Mouse (Mus musculus) CH12.LX (cell line): ENCODE results near the gene Fam178b. TPM values are rescaled to one million over a fixed set of nuclear protein-coding genes. Genes with fewer than 3 reads are reported as not detected.

Source experiments
- DNase-seq: peaks from one replicate; pipeline ENCODE4 v3.0.0-alpha.2; 2013; ENCODE audit errors: extremely low read depth
- H3K27ac ChIP-seq: 2 replicates; pipeline ENCODE4 v1.5.1; 2012; ENCODE audit warnings: low read depth, mild to moderate bottlenecking, control low read depth, moderate library complexity; ENCODE audit not compliant: insufficient read depth
- H3K27me3 ChIP-seq: replicated peaks from 2 replicates; pipeline ENCODE3; 2012; ENCODE audit warnings: inconsistent platforms
- H3K36me3 ChIP-seq, 2 experiments: replicated peaks in 1 of 2; 2 replicates each; pipeline versions ENCODE3 to v1.6.1; 2012; ENCODE audit warnings: inconsistent platforms in 1 of 2, low read length in 1 of 2, mild to moderate bottlenecking in 1 of 2, mixed read lengths in 1 of 2, moderate library complexity in 1 of 2; ENCODE audit not compliant: control insufficient read depth in 1 of 2, insufficient read depth in 1 of 2
- H3K4me1 ChIP-seq, 2 experiments: 2 replicates each; pipeline ENCODE4 v1.6.1; 2012; ENCODE audit warnings: inconsistent platforms in 1 of 2, moderate library complexity in 1 of 2; ENCODE audit not compliant: insufficient read depth in 2 of 2, control insufficient read depth in 1 of 2
- H3K4me2 ChIP-seq: 2 replicates; pipeline ENCODE4 v1.6.1; 2012; ENCODE audit warnings: low read depth, mild to moderate bottlenecking, control low read depth; ENCODE audit not compliant: poor library complexity, insufficient read depth, severe bottlenecking
- H3K4me3 ChIP-seq, 3 experiments: fragments of 150-350 bp in 1 of 3; sonication (generic) in 1 of 3; replicated peaks in 1 of 3; 2 replicates each; pipeline versions ENCODE3 to v1.5.1; 2011 to 2012; ENCODE audit warnings: low read depth in 2 of 3, low read length in 2 of 3, mild to moderate bottlenecking in 2 of 3, moderate library complexity in 2 of 3, control low read depth in 1 of 3, improper control_type of control experiment in 1 of 3, inconsistent platforms in 1 of 3, mixed read lengths in 1 of 3; ENCODE audit not compliant: poor library complexity in 1 of 3
- H3K79me2 ChIP-seq: replicated peaks from 2 replicates; pipeline ENCODE4 v1.6.1; 2012; ENCODE audit warnings: mild to moderate bottlenecking, moderate library complexity; ENCODE audit not compliant: control insufficient read depth, poor library complexity, insufficient read depth, severe bottlenecking; ENCODE audit errors: extremely low read depth
- H3K9ac ChIP-seq: 2 replicates; pipeline ENCODE4 v1.6.1; 2012; ENCODE audit warnings: low read depth, mild to moderate bottlenecking, control low read depth, moderate library complexity; ENCODE audit not compliant: insufficient read depth
- H3K9me3 ChIP-seq: replicated peaks from 2 replicates; pipeline ENCODE3; 2012; ENCODE audit warnings: low read length, inconsistent platforms, mixed read lengths
- BHLHE40 ChIP-seq: IDR thresholded peaks from 2 replicates; pipeline ENCODE4 v1.6.1; 2011; ENCODE audit warnings: mild to moderate bottlenecking, low read depth, low read length, improper control_type of control experiment
- CHD1 ChIP-seq: IDR thresholded peaks from 2 replicates; pipeline ENCODE4 v1.6.1; 2012; ENCODE audit warnings: low read depth, low read length, improper control_type of control experiment, inconsistent platforms
- CHD2 ChIP-seq: IDR thresholded peaks from 2 replicates; pipeline ENCODE4 v1.6.1; 2011; ENCODE audit warnings: low read length, improper control_type of control experiment
- CTCF ChIP-seq, 2 experiments: IDR thresholded peaks in 1 of 2; conservative IDR thresholded peaks in 1 of 2; 2 replicates each; pipeline ENCODE4 v1.5.1; 2011 to 2012; ENCODE audit warnings: low read depth in 2 of 2, low read length in 2 of 2, improper control_type of control experiment in 1 of 2, inconsistent platforms in 1 of 2, mild to moderate bottlenecking in 1 of 2, moderate library complexity in 1 of 2
- ELF1 ChIP-seq: IDR thresholded peaks from 2 replicates; pipeline ENCODE4 v1.6.1; 2014; ENCODE audit warnings: low read depth, mild to moderate bottlenecking, inconsistent platforms, low read length, improper control_type of control experiment
- EP300 ChIP-seq: IDR thresholded peaks from 2 replicates; pipeline ENCODE4 v1.6.1; 2011; ENCODE audit warnings: low read length, improper control_type of control experiment
- ETS1 ChIP-seq: conservative IDR thresholded peaks from 2 replicates; pipeline ENCODE4 v1.6.1; 2012; ENCODE audit warnings: low read depth, mild to moderate bottlenecking, inconsistent platforms, low read length, improper control_type of control experiment, moderate library complexity
- GABPA ChIP-seq: IDR thresholded peaks from 2 replicates; pipeline ENCODE4 v1.6.1; 2012; ENCODE audit warnings: low read depth, low read length, improper control_type of control experiment, inconsistent platforms; ENCODE audit not compliant: insufficient replicate concordance
- HCFC1 ChIP-seq: IDR thresholded peaks from 2 replicates; pipeline ENCODE4 v1.6.1; 2012; ENCODE audit warnings: low read depth, mild to moderate bottlenecking, inconsistent platforms, low read length, improper control_type of control experiment
- IRF4 ChIP-seq: IDR thresholded peaks from 2 replicates; pipeline ENCODE4 v1.6.1; 2014; ENCODE audit warnings: low read depth, mild to moderate bottlenecking, inconsistent platforms, low read length, improper control_type of control experiment
- JUN ChIP-seq: IDR thresholded peaks from 2 replicates; pipeline ENCODE4 v1.6.1; 2011; ENCODE audit warnings: low read depth, mild to moderate bottlenecking, low read length, improper control_type of control experiment, moderate library complexity; ENCODE audit not compliant: insufficient read depth
- JUND ChIP-seq: conservative IDR thresholded peaks from 2 replicates; pipeline ENCODE4 v1.6.1; 2011; ENCODE audit warnings: low read depth, low read length, improper control_type of control experiment
- KAT2A ChIP-seq: IDR thresholded peaks from 2 replicates; pipeline ENCODE4 v1.6.1; 2012; ENCODE audit warnings: low read length, improper control_type of control experiment, inconsistent platforms; ENCODE audit not compliant: insufficient replicate concordance
- MAX ChIP-seq: IDR thresholded peaks from 2 replicates; pipeline ENCODE4 v1.6.1; 2011; ENCODE audit warnings: low read length, improper control_type of control experiment
- MAZ ChIP-seq: IDR thresholded peaks from 2 replicates; pipeline ENCODE4 v1.6.1; 2012; ENCODE audit warnings: low read depth, mild to moderate bottlenecking, inconsistent platforms, low read length, improper control_type of control experiment, moderate library complexity
- MEF2A ChIP-seq: IDR thresholded peaks from 2 replicates; pipeline ENCODE4 v1.6.1; 2014; ENCODE audit warnings: low read depth, mild to moderate bottlenecking, inconsistent platforms, low read length, improper control_type of control experiment, borderline replicate concordance
- MXI1 ChIP-seq: IDR thresholded peaks from 2 replicates; pipeline ENCODE4 v1.6.1; 2011; ENCODE audit warnings: mild to moderate bottlenecking, low read depth, low read length, improper control_type of control experiment
- MYC ChIP-seq: IDR thresholded peaks from 2 replicates; pipeline ENCODE4 v1.6.1; 2011; ENCODE audit warnings: low read depth, mild to moderate bottlenecking, improper control_type of control experiment, low read length
- NELFE ChIP-seq: IDR thresholded peaks from 2 replicates; pipeline ENCODE4 v1.6.1; 2011; ENCODE audit warnings: low read depth, low read length, improper control_type of control experiment
- NRF1 ChIP-seq: IDR thresholded peaks from 2 replicates; pipeline ENCODE4 v1.6.1; 2014; ENCODE audit warnings: low read depth, mild to moderate bottlenecking, inconsistent platforms, low read length, improper control_type of control experiment, moderate library complexity
- PAX5 ChIP-seq: IDR thresholded peaks from 2 replicates; pipeline ENCODE4 v1.6.1; 2012; ENCODE audit warnings: low read length, inconsistent platforms, mixed read lengths
- POLR2A ChIP-seq: IDR thresholded peaks from 2 replicates; pipeline ENCODE4 v1.6.1; 2011; ENCODE audit warnings: low read depth, mild to moderate bottlenecking, improper control_type of control experiment, low read length
- POLR2AphosphoS2 ChIP-seq: IDR thresholded peaks from 2 replicates; pipeline ENCODE4 v1.6.1; 2011; ENCODE audit warnings: low read depth, low read length, improper control_type of control experiment
- RAD21 ChIP-seq: IDR thresholded peaks from 2 replicates; pipeline ENCODE4 v1.6.1; 2011; ENCODE audit warnings: low read depth, mild to moderate bottlenecking, low read length, improper control_type of control experiment, moderate library complexity
- RCOR1 ChIP-seq: conservative IDR thresholded peaks from 2 replicates; pipeline ENCODE4 v1.6.1; 2012; ENCODE audit warnings: low read depth, mild to moderate bottlenecking, inconsistent platforms, low read length, improper control_type of control experiment
- SIN3A ChIP-seq: IDR thresholded peaks from 2 replicates; pipeline ENCODE4 v1.6.1; 2012; ENCODE audit warnings: low read length, improper control_type of control experiment, inconsistent platforms
- SMC3 ChIP-seq: IDR thresholded peaks from 2 replicates; pipeline ENCODE4 v1.6.1; 2011; ENCODE audit warnings: low read depth, low read length, improper control_type of control experiment
- TBP ChIP-seq: conservative IDR thresholded peaks from 2 replicates; pipeline ENCODE4 v1.6.1; 2011; ENCODE audit warnings: low read depth, low read length, improper control_type of control experiment
- TCF12 ChIP-seq: IDR thresholded peaks from 2 replicates; pipeline ENCODE4 v1.6.1; 2014; ENCODE audit warnings: low read depth, mild to moderate bottlenecking, inconsistent platforms, low read length, improper control_type of control experiment
- UBTF ChIP-seq: IDR thresholded peaks from 2 replicates; pipeline ENCODE4 v1.6.1; 2012; ENCODE audit warnings: low read depth, mild to moderate bottlenecking, inconsistent platforms, low read length, improper control_type of control experiment, moderate library complexity
- USF1 ChIP-seq: IDR thresholded peaks from 2 replicates; pipeline ENCODE4 v1.6.1; 2014; ENCODE audit warnings: low read depth, mild to moderate bottlenecking, inconsistent platforms, low read length, improper control_type of control experiment
- USF2 ChIP-seq: conservative IDR thresholded peaks from 2 replicates; pipeline ENCODE4 v1.6.1; 2011; ENCODE audit warnings: low read depth, low read length, improper control_type of control experiment
- ZC3H11A ChIP-seq: IDR thresholded peaks from 2 replicates; pipeline ENCODE4 v1.6.1; 2012; ENCODE audit warnings: low read depth, mild to moderate bottlenecking, inconsistent platforms, low read length, improper control_type of control experiment
- ZKSCAN1 ChIP-seq: IDR thresholded peaks from 2 replicates; pipeline ENCODE4 v1.6.1; 2012; ENCODE audit warnings: low read depth, inconsistent platforms, low read length, improper control_type of control experiment, borderline replicate concordance
- ZMIZ1 ChIP-seq: IDR thresholded peaks from 2 replicates; pipeline ENCODE4 v1.6.1; 2012; ENCODE audit warnings: low read depth, mild to moderate bottlenecking, inconsistent platforms, low read length, improper control_type of control experiment
- dilution Hi-C: fragments of 300-500 bp; cut with MboI; formaldehyde crosslinking; loops from 2 replicates; pipeline ENCODE4 v1.14.3; 2020; ENCODE audit warnings: low sequenced_read_pairs; ENCODE audit not compliant: extremely low pct_unique_long_range_greater_than_20kb, extremely low pct_ligation_motif_present
- in situ Hi-C: fragments of 300-500 bp; cut with MboI; formaldehyde crosslinking; loops from 3 replicates; pipeline ENCODE4 v1.14.3; 2019; ENCODE audit warnings: low sequenced_read_pairs, low pct_ligation_motif_present, low pct_unique_long_range_greater_than_20kb, mixed read lengths
- polyA plus RNA-seq: library from polyadenylated mRNA; unstranded; fragments of >175 nt; gene quantifications from 2 replicates; pipeline ENCODE4 v1.2.1, GENCODE M21; 2012; ENCODE audit warnings: low read depth; ENCODE audit not compliant: insufficient read length
- total RNA-seq, 2 experiments: library from RNA; depleted of rRNA; stranded (reverse); fragments of 300-350 nt in 1 of 2; fragments of >200 nt in 1 of 2; gene quantifications; 2 replicates each; pipeline ENCODE4 v1.2.3; 2012 to 2014

Gene Fam178b
- total and polyA plus RNA-seq, 3 experiments, result 0.50 TPM; not detected in 2

GRCm38 (mm10) chr1:36546888-36547471 lies 136.0 kb downstream of the Fam178b start, which contains the start of gene Ankrd39:
Gene Ankrd39, minus strand, starts transcription at chr1:36547445.
- dilution Hi-C loops, result no loop called here
- H3K4me1 ChIP-seq, result peaks cover 2 to 10% of the 10 kb centered on the region in 2 experiments; a peak in 3 of 4 replicates
- peak within 1 kb of the TSS; percentile 80 for H3K4me2 ChIP-seq
- no peaks in the 10 kb centered on the region for H3K79me2 ChIP-seq
- TF ChIP-seq SIN3A (peak; percentile 63; the same call in 1 of the 2 replicates), CTCF (conservative IDR thresholded peaks at IDR 0.05 in 1 of 2, IDR thresholded peaks at IDR 0.05 in 1 of 2; ENCODE audit: low read depth in 2 of 2, low read length in 2 of 2) (peak; percentile 54 to 100), PAX5 (no peak), USF1 (no peak; the same call in 1 of the 2 replicates), EP300 (no peak), GABPA (no peak), HCFC1 (peak; percentile 32; the same call in 1 of the 2 replicates), CHD2 (peak; percentile 96), TBP (0 out of 2 replicates have a peak, but pooled peaks have one; percentile 13), ZMIZ1 (peak; percentile 67), TCF12 (peak; percentile 69), CHD1 (no peak), MAX (peak; percentile 64), POLR2AphosphoS2 (no peak), JUN (no peak), NELFE (peak; percentile 78), MXI1 (peak; percentile 80), UBTF (no peak), ETS1 (no peak), IRF4 (peak; percentile 75), MYC (peak; percentile 15; the same call in 1 of the 2 replicates), JUND (no peak), MAZ (peak; percentile 89), ZKSCAN1 (no peak), NRF1 (peak; percentile 60), POLR2A (peak; percentile 93), RCOR1 (0 out of 2 replicates have a peak, but pooled peaks have one; percentile 43), ELF1 (no peak; the same call in 1 of the 2 replicates), RAD21 (no peak; the same call in none of the 2 replicates), USF2 (no peak), KAT2A (no peak), SMC3 (peak; percentile 100), ZC3H11A (peak; percentile 99), BHLHE40 (peak; percentile 27; the same call in 1 of the 2 replicates), MEF2A (peak; percentile 67)
- H3K27me3 ChIP-seq, result no peaks in the 10 kb centered on the region
- H3K9me3 ChIP-seq, result no peaks in the 10 kb centered on the region
- H3K4me3 ChIP-seq, result peak within 1 kb of the TSS; percentile 66 to 81 (median 72)
- H3K9ac ChIP-seq, result peak within 1 kb of the TSS; percentile 42
- in situ Hi-C loops, result no loop called here
- H3K27ac ChIP-seq, result peak within 1 kb of the TSS; percentile 11
- peak; percentile 98 for DNase-seq
- peaks cover 26 to 52% of the 10 kb centered on the region in 2 experiments for H3K36me3 ChIP-seq
